Mouse (Mus musculus): Measurements from ENCODE around the gene Dysf.
A peak's percentile ranks its signal among the peaks of the same experiment; 100 is the strongest.

Dysf gene

DNA sequence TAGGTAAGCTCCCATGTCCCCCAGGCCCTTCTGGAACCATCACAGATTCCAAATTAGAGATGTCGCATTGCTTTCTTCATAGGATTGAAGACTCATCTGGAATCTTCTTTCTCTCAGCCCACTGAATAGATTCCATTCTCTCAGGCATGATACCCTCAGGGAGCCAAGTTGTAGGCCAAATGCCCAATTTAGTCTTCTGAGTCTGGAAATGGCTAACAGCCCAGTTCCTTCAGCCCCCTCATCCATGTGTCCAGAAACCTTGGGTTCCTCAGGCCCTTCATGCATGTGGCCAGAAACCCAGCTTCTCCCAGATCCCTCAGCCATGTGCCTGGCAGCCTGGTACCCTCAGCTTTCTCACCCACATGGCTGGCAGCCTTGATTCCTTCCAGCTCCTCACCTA is 160.2 kb downstream of the Dysf start:
- ATAC-seq (ENCODE audit: low TSS enrichment), result no peak

DNA sequence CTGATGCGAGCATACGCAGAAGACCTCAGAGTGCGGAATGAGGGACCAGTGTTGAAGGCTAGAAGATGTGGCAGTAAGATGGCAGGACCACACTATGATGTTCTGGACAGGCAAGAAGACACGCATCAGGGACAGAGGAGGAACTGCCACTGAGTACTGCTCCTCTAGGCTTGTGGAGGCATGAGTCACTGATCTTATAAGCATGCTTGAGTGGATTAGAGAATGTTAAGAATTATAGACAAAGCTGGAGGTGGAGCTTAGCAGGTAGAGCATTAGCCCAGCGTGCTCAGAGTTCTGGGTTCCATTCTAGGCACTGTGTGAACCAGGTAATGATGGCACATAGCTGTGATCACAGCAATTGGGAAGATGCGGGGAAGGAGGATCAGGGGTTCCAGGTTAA is 165.2 kb downstream of the Dysf start:
- no peak for ATAC-seq (ENCODE audit: low TSS enrichment)

DNA sequence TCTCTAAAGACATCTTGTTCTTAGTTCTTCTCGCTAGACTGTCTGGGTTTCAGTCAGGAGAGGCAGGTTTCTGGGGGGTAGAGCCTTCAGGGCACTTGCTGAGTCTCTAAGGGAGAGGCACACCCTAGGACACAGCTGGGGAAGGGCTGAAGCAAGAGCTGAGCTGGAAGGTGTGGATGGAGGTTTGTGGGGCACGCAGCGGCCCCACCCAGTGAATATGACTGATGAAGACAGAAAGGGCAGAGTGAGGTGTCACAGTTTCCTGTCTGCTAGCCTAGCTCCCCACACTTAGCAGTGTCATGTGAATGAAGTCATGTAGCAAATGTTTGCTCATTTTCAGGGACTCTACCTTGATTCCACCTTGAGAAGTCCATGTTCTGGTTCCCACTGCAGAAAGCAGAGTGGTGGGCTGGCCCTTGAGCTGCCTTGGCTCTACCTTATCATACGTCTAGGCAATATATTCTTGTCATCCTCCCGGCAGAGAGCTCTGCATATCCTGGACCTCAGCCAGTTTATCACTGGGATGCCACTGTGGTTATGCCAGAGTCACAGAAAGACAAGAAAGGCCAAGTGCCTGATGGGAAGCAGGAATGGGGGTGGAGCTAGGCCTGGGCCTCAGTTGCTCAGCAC is 170.5 kb downstream of the Dysf start:
- no peak for ATAC-seq (ENCODE audit: low TSS enrichment)

DNA sequence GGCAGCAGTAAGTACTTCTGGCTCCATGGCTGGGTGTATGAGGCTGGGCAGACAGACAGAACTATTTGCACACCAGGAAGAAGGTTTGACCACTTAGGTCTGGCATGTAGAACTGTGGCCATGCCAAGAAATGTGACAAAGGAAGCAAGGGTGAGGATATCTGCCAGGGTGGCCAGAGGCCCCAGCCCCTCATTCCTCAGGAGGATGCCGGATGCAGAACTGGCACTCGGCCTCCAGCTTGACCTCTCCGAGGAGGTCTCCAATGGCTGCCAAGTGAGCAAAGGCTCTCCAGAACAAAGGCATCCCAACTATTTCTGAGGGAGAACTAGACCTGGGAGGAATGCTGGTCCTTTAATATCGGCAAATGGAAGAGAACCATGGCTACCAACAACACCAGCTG is 173.1 kb downstream of the Dysf start:
- no peak for ATAC-seq (ENCODE audit: low TSS enrichment)

DNA sequence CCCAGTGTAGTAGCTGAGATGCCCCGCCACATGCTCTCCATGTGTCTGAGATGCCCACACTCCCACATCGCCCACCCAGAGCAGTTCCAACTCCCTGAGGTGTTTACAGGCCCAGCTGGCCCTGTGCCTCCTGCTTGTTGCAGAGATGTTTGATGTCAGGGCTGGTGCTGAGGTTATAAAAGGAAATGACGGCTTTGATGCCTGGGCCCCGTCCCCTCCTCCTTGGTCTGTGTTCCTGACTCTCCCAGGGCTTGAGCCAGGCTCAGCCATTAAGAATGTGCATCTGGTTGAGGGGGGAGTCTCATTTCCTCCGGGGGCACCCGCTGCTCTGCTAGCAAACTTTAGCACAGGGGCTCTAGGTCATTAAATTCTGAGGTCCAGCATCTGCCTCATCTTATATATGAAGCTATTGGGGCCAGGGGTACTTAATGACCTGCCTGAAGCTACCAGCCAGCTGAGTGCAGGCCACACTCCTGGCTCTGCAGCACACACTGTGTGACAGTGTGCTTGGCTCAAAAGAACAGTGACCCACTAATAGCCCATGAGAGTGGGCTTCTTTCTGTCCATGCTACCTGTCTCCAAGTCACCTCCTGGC is 183.4 kb downstream of the Dysf start:
- no peak for ATAC-seq (ENCODE audit: low TSS enrichment)

DNA sequence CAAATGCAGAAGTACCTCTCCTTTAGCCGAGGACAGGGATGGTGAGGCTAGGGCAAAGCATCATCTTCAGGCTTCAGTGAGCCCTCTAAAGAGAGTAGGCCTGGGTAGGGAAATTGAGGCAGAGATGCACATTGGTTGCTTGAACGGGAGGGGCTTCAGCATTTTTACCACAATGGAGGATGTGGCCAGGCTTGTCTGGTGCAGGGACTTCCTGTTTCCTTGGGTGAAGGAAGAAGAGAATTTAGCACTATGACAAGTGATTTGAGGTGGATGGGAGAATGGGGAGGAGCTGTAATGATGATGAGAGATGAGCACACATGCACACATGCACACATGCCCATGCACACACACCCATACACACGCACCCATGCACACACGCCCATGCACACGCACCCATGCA is 188.1 kb downstream of the Dysf start:
- ATAC-seq (ENCODE audit: low TSS enrichment), result no peak

DNA sequence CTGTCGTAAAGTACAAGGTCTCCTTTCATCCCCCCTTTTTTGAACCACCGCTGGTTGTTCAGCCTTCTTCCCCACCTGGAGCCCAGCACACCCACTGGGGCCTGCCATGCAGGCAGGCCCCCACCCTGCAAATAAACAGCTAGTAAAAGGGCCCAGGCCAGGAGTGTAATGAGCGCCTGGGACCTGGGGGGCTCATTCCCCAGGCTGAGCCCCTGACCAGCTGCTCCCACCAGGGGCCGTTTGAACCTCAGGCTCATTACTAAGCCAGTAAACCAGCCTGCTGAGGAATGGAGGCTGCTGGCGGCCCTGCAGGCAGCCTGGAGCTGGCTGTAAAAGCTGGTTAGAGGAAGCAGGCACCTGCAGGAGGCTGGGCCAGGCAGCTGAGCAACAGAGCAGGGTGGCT is 189.4 kb downstream of the Dysf start:
- ATAC-seq (ENCODE audit: low TSS enrichment), result no peak

DNA sequence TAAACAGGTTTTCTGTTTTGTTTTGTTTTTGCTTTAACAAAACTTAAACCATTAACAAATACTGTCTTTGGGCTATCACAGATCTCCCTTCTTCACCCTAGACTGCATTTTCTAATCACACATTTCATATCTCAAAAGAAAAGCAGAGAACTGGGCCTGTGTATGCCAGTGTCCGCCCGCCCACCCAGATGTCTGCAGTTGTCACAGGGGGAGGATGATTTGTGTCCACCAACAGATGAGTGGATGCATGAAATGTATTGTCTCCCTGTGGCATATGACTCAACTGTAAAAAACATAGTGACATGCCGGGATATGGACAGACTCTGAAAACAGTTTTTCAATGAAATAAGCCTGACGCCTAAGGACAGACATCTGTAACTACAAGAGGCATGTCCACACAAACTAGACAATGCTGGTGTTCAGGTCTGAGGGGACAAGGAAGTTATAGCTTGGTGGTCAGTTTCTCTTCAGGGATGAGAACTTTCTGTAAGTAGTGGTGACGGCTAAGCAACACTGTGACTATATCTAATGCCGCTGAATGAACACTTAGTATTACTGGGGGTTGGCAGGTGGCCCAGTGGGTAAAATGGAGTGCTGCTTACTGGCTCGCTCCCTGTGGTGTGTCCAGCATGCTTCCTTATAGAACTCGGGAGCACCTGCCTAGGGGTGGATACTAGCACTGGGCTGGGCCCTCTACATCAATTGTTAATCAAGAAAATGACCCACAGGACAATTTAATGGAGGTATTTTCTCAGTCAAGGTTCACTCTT is 193.5 kb downstream of the Dysf start:
- ATAC-seq (ENCODE audit: low TSS enrichment), result no peak

DNA sequence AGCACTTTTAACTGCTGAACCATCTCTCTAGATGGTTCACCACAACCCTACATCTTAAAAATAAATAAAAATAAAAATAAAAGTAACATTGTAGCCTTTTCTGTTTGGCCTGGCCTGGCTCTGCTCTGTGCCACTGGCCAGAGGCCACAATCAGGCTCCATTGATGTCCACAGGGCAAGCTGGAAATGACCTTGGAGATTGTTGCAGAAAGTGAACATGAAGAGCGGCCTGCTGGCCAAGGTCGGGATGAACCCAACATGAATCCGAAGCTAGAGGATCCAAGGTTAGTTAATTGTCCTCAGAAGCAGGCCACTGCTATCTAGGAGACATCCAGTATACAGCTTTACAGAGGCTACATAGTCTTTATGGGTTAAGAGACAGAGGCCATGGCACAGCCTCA is 197.2 kb downstream of the Dysf start:
- no peak for ATAC-seq (ENCODE audit: low TSS enrichment)

DNA sequence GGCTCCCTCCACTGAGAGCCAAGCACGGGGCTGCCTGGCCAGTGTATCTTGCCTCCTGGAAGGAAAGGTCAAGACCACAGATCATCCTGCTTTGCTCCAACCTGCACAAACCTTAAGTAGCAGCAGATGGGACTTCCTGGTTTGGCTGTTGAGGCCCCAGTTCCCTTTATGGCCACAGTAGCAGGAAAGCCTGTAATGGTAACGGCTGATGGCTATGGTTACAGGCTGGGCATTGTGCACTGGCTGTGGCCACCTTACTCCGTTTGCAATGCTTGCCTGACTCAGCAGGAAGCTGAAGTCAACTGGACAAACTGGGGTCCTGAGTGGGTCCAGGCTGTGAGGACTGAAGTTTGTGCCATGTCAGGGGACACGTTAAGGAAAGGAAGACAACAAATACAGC is 200.2 kb downstream of the Dysf start:
- ATAC-seq (ENCODE audit: low TSS enrichment), result no peak

DNA sequence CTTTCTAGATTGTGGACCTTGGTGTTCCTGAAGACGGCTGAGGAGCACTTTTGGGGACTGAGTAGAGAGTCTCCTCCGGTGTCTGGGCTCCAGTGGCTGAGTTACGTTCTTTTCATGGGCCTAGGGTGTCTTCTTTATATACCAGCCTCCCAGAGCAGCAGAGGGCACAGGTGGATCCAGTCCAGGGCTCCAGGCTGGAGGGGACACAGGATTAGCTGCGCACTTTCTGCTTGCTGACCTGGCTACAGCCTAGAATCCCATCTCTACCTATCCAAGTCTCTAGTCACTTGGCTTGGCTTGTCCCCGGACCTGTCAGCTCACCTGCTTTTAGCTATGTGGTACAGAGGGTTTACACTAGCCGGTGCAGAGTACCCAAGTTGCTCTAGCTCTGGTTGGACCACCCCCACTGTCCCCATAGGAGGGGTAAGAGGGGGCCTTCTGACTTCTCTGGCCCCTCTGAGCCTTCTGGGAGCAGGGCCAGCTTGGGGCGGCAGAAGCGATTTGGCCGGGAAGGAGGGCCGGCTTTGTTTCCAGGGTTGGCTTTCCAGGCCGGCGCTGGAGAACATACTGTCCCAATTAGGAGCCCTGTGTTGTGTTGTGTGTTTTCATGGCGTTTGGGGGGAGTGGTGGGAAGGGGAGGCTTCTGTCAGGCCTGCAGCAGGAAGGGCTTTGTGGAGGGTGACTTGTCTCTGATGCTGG is 201.5 kb downstream of the Dysf start:
- ATAC-seq (ENCODE audit: low TSS enrichment), result no peak

DNA sequence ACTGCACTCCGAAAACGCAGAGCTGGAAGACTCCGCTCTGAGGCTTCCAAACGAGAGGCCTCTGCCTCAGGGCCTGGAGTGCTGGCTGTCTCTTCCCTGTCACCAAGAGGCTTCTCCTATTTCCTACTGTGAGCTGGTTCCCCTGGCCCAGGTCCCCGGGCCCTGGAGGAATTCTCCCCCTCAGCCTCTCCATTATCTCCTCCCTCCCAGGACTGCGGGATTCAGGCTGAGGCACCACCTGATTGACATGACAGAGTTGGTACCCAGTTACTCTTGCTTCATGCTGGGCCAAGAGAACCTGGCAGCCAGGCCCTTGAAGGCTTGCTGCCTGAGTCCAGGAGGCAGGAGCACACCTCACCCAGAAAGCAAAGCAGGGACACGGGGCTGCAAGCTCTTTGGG is 203.1 kb downstream of the Dysf start:
- no peak for ATAC-seq (ENCODE audit: low TSS enrichment)

DNA sequence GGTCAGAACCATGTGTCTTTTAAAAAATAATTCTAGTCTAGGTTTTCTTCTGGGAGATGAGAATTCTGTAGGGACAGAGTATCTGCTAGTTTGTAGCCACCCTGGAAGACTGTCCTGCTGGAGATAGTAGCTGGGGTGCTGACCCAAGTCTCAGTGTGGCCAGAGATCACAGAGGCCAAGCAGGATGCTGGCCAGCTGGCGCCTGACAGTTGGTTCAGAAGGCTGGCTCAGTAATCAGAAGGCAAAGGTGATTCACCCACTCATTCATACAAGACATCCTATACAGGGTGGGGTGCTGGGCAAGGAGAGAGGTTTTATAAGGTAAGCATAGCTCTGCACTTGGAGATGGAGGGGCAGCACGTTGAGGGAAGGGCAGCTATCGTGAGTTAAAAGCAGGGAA is 204.7 kb downstream of the Dysf start:
- no peak for ATAC-seq (ENCODE audit: low TSS enrichment)

DNA sequence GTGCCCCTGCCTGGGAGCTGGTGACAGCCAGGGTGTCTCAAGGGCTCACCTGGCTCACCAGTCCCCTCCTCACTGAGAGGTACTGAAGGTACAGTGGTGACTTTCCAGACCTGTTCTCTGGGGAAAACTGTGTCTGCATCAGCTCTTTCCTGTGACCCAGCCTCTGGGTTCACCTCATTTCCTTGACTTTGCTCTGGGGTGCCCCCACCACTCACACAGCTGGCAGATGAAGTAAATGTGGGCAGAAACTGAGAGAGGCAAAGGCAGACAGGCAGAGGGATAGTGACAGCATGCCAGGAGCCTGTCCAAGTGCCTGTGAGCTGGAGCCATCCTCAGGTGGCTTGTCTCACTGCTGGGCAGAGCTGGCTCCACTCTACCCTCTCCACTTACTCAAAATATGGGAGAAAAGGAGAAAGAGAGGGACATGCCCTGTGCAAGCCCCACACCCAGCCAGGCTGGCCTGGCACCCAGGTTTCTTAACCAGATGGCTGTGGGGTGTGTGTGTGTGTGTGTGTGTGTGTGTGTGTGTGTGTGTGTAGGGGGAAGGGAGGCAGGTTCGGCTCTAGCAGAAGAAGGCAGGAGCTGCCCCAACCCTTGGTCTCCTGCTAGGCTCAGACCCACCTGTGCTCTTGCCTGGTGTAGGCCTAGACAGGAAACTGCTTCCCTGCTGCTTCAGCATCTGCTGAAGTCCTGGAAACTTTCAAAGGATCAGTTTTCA is 209.0 kb downstream of the Dysf start:
- ATAC-seq (ENCODE audit: low TSS enrichment), result peak; percentile 31; the same call in 1 of the 2 replicates

DNA sequence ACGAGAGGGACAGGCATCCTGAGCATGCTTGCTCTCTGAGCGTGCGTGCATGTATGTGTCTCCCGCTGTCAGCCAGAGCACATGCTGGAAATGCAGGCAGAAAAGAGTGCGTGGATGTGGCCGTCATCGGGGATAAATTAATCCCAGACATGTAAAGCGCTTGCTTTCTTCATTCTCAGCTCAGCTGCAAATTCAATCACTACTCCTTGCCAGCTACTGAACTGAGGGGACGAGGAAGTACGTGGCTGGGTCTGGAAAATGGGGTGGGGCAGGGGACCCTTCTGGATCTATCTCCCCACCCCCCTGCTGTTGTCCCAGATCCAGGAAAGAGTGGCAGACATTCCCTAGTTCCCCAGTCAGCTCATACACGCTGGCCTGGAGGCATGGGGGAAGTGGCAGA is 210.7 kb downstream of the Dysf start:
- no peak for ATAC-seq (ENCODE audit: low TSS enrichment)

DNA sequence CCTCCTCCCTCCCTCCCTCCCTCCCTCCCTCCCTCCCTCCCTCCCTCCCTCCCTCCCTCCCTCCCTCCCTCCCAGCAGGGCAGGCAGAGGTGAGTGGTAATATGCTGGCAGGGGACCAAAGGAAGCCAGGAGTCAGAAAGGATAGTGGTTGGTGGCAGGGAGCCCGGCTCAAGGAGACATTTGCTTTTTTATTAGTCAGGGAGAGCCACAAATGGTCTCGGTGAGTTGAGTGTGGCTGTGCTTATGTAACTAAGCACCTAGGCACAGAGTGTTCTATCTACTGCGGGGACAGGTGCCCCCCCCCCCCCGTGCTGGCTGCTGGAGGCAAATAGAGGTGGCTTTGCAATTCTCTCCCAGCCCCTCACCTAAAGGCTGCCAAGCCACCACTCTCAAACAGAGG is 216.5 kb downstream of the Dysf start:
- no peak for ATAC-seq (ENCODE audit: low TSS enrichment)

DNA sequence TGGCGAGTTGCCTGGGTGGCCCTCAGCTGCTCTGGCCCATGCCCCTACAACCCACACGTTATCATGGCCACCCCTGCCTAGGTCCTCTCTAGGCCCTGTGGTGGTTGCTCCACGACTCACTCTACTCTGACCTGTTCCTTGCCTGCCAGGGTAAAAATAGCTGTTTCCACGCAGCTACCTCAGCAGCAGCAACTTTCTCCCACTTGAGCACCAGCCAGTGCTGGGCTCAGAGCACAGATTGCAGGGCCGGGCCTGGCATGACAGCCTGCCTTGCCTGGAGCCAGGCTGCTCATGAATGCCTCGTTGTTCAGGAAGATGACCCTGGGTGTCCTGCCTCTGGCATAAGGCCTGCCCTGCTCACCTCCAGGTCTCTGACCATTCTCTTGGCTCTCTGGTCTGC is 217.2 kb downstream of the Dysf start:
- ATAC-seq (ENCODE audit: low TSS enrichment), result peak; percentile 86

DNA sequence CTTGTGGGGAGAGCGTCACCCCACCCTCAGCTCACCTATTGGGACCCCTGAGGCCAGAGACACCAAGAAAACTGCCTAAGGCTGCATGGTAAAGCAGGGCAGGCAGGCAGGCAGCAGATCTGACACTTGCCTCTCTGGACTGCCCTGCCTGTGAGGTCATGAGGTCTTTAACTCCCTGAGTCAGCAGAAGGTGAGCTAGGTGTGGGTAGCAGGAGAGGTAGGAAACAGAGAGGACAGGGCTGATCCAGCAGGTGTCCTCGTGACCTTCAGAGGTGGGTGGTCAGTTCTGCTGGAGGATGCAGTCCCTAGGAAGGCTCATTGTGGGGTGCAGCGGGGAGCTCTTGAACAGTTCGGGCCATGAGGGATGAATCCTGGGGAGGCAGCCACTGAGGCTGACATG is 219.8 kb downstream of the Dysf start:
- ATAC-seq (ENCODE audit: low TSS enrichment), result no peak

DNA sequence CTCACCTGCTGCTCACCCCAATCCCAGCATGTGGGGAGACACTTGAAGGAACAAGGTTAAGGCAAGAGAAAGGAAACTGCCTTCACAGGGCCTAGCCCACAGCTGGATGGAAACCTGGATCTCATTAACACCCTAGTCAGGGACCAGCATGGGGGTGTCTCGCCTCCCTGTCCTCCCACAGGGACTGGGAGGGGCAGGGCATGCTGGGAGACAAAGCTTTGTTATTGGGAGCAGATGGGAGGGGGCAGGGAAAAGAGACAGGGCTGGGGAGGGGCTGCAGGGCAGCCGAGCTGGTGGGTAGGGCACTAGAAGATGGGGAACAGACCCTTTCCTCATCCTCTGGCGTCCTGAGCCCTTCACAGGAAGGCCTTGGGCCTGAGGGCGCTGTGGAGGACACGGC is 220.4 kb downstream of the Dysf start:
- no peak for ATAC-seq (ENCODE audit: low TSS enrichment)

DNA sequence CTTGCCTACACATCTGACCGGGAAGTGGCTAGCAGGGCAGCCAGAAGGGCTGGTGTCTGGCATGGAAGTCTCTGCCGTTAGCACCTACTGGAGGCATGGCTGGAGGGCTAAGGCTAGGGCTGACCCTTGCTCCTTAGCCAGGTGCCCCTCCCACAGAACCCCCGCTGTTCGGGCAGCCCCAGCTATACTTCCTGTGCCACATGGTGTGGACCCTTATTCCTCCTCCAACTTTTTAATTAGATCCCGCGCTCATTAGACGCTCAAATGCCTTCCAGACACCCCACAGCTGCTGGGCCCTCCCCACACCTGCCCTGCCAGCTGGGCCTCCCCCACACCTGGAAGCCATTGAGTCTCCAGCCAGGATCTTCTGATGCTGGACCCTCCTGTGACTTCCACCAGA is 221.3 kb downstream of the Dysf start:
- ATAC-seq (ENCODE audit: low TSS enrichment), result no peak

DNA sequence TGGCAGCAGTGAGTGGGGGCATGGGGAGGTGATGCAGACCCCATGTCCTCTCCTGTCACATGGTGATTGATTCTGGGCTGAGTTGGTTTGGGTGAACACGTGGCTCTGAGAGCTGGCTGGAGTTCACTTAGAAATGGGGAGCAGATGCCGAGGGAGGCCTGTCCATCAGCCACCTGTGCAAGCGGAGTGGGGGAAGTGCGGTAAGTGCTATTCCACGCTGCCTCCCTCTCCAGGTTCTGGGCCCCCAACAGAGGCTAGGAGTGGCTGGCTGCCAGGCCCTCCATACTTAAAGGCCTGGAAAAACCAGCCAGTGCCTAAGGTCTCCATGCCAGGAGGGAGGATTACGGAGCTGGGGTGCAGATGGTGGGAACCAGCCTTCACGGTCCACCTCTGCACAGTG is 222.7 kb downstream of the Dysf start:
- ATAC-seq (ENCODE audit: low TSS enrichment), result no peak

DNA sequence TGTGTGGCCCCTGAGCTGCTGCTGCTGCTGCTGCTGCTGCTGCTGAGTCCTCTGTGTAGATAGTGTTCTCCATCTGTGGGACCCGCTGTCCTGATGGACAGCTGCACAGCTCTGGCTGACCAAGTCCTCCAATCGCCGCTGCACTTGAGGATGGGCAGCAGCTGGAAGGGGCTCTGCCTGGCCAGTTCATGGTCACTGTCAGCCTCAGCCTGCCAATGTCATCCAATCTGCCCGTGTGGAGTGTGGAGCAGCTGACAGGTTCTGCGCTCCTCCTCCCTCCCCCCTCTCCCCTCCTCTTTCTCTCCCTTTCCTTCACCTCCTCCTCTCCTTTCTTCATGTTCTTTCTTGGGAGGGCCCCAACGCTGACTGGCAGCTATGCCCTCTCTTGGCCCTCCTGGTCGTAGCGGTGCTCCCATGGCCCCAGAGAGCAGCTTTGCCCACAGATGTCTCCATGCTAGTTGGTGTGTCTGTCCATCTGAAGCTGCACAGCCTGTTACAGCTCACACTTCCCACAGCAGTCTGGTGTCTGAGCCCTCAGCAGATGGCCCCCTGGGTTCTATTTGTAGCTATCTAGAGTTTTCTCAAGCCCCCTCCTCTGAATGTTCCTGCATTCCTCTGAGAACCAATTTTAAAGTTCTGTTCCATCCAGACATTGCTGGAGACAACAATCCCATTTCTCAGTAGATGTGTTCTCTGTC is 223.8 kb downstream of the Dysf start:
- ATAC-seq (ENCODE audit: low TSS enrichment), result no peak
